Mouse (Mus musculus) c-Kit-positive CD71-positive TER-119-positive erythroid progenitor cells, embryonic 14.5 days (primary cell): ENCODE data around the gene 3110009E18Rik.

Experiments used
- DNase-seq: peaks from one replicate; pipeline ENCODE4 v3.0.0-alpha.2; 2013; ENCODE audit warnings: low spot score

3110009E18Rik gene

GRCm38 (mm10) chr1:120105556-120105959 is 15.4 kb upstream of the 3110009E18Rik start:
- DNase-seq, result no peak

- DNase-seq, result no peak
These were observed 11.1 kb upstream of the 3110009E18Rik start for GRCm38 (mm10) chr1:120109741-120110432.

DNA sequence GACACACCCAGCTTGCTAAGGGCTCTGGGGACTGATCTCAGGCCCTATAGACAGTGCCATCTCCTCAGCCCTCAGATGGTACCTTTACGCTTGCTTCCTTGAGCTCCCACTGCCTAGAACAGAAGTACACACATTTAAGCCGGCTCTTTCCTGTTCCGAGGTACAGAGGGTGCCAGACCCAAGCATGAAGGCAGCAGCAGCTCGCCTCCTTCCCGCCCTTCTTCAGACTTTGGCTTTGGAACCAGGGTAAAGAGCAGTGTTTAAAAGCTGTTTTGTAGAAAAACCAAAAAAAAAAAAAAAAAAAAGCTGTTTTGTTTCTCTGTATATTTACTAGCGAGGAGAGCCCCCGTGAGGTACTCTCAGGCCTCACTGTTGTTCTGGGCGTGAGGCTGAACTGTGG is 9.2 kb upstream of the 3110009E18Rik start:
- no peak for DNase-seq

DNA sequence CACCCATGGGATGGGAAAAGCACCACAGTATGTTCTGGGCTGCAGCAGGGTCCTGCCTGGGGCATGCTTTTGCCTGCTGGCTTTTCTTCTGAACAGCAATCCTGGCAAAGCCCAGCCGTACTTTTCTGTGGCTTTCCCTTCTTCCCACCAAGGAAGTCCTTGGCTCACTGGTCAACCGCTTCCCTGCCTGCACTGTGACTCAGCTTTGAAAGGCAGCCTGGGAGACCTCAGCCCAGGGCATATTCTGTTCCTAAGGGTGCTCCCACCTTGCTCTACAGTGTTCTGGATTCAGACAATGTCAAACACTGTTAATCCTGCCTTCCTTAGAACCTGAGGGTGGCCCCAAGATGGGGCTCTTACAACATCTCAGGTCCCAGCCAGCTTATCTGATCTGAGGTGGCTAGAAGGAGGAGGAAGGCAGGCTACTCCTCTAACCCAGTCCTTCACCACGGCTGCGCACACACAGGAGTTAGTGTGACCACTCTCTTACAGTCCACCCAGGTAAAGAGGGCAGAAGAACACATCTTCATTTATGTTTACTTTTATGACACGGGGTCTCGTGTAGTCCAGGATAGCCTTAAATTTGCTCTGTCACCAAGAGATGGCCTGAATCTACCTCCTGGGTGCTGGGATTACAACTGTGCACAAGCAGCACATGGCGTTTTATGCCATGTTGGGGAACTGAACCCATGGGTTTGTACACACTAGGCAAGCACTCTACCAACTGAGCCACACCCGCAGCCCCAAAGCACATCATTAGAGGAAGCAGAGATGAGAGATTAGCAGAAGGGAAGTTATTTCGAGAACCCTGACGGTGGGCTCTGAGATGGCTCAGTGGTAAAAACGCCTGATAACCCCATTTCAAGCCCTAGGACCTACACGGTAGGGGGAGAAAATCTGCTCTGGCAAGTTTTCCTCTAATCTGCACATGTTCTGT is 8.5 kb upstream of the 3110009E18Rik start:
- DNase-seq, result no peak

DNA sequence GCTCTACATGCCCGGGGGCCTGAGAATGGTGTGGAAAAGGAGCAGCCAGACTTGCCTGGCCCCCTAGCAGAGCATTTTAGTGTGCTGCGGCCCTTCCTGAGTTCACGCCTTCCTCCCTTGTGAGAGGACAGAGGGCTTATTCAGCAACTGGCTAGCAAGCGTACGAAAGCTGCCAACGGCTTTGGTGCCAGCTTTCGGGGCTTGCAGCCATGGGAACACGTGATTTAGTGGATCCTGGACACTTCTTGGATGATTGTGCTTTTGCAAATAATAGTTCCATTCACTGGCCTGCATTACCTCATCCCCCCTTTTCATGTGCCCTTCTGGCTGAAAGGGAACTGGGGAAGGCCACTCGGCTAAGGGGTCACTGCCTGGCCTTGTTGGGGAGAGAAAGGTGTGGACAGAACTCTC is 5.3 kb upstream of the 3110009E18Rik start:
- no peak for DNase-seq

DNA sequence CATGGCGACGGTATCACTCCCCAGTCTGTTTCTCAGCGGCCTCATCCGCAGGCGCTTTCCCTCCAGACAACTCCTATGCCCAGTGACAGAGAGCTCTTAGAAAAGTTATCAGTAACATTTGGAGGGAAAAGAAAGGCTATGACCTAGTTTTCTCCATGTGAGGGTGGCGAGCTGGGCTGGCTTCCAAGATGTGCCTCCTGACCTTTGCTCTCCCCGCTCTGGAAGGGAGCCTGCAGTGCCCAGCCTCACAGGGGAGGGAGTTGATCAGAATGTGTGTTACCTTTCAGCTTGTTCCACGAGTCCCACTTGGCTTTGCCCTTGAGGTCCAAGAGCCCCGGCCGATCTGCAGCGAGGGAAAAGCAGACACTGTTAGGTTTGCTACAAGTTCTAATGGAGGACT is 4.9 kb upstream of the 3110009E18Rik start:
- DNase-seq, result no peak

GRCm38 (mm10) chr1:120118854-120119253 is 2.1 kb upstream of the 3110009E18Rik start:
- DNase-seq, result no peak

DNA sequence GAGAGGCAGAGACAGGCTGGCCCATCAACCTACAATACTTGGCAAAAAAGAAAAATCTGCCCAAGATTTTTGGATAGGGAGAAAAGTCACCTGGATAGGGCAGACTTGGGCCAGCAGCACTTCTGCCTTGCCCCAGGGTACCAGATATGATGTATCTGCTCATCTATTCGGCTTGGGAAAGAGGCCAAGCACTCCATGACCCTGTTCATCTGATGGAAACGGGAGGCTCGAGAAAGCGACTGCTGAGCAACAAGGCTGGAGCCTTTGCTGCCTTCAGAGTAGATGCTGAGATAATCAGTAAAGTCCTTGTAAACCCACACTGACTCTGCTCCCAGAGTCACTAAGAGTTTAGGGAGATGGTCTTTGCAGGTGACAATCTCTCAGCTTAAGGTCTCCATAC is 1.6 kb upstream of the 3110009E18Rik start:
- no peak for DNase-seq

DNA sequence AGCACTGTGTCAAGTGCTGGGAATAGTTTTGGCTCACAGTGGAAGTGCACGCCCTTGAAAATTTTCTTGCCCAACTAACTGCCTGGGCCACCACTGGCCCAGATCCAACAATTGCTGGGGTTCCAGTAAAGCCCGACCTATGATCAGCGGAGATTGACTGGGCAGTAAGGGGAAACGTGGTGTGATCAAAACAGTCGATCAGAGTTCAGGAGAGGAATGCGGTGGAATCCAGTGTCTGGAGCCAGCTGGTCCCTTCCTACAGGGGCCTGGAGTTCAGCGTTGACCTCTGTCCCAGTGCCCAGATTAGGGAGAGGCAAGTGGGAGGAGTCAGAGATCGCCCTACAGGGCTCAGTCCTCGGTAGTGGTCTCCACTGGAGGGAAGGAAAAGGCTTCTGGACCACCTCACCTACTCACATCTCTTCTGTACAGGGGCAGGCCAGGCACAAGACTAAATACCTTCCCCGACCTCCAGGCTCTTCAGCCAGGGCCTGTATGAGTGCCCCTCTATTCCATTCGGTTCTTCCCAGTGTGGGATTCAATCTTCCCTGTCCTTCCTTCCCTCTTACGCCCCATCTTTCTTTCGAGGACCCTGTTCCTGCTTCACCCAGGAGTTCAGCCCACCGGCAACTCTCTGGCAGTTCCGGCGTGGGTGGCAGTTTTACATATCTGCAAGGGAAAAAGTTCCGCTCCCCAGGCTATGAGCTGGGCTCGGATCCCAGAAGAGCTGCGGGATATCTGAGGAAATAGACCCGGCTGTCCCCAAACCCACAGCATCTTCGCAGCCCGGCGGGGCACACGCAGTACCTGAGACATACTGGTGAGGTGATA is 632 bp upstream of the 3110009E18Rik start:
- no peak for DNase-seq

GRCm38 (mm10) chr1:120121930-120122530 is 1.0 kb downstream of the 3110009E18Rik start:
- DNase-seq, result no peak

DNA sequence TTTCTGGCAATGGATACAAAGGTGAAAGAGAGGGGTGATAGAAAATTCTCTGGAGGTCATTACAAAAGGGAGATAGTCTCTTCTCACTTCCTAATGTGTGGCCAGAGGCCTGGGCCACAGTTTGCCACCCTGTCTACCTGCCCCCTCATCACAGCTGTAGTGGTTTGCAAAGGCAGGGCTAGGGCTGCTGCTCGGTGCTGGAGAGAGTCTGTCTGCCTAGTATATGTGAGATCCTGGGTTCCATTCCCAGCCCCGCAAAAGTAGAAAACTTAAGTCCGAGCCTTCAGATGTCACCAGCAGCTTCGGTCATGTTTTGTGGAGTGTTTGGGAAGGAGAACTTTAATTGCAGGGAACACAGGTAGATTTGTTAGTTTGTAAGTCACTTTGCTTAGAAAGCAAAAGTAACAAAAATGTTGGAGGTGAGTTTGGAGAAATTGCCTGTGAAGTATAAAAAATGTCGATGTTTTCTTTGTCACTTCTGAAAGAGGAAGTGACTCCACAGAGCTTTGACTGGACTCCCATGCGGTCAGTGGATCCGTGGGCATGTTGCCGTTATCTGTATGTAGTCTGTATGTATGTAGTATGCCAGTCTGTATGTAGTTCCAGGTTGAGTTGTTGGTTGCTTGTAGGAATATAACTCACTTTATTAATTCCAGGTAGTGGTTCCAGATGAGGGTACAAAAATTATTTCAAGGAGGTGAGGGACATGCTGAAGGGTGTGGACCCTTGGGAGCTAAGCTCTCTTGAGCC is 1.8 kb downstream of the 3110009E18Rik start:
- DNase-seq, result no peak

DNA sequence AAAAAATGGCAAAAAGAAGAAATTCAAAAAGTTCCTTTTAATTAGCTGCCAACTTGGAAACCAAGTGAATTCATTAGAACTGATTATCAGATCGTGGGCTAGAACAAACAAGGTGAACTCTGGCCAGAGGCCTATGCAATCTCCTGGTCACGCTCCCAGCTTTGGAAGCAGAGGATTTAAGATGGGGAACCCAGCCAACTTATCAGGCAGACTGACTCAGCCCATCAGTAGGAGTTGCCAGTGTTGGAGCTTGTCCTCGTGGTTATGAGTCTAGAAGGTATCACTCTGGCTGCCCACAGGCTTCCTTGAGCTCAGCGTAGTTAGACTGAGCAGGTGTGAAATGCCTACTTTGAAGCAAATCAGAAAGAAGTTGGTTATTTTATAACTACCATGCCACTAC is 3.9 kb downstream of the 3110009E18Rik start:
- DNase-seq, result no peak

- DNase-seq, result no peak
These were observed 4.5 kb downstream of the 3110009E18Rik start for GRCm38 (mm10) chr1:120125471-120125870.

GRCm38 (mm10) chr1:120126318-120126717 is 5.3 kb downstream of the 3110009E18Rik start:
- no peak for DNase-seq

GRCm38 (mm10) chr1:120132376-120132775 is 11.4 kb downstream of the 3110009E18Rik start:
- no peak for DNase-seq

DNA sequence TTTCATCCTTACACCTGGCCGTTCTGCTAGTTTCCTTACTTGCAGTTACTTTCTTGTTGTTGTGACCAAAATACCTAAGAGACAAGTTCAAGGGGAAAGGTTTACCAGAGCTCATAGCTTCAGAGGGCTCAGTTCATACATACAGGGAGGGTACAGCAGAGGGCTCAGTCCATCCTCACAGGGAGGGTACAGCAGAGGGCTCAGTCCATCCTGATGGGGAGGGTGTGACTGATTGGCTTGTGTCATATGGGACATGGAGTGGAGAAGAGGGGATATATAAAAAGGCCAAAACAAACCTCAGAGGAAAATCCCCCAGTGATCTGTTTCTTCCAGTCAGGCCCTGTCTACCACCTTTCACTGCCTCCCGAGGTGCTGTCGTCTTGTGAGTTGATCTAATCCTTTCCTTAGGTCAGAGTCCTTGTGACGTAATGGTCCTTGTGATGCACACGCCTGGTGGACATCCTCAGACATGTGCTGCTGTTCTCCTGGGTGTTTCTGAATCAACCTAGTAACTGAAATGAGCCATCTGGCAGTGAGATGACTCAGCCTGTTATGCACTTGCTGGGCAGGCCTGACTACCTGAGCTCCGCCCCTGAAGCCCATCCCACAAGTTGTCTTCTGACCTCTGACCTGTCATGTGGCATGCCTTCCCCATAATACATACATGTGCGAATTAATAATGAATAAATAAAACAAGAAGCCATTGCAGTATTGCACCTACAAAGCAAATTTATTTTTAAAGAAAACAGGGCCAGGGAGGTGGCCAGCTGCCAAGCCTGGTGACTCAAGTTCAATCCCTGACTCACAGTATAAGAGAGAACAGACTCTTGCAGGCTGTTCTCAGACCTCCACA is 15.2 kb downstream of the 3110009E18Rik start:
- DNase-seq, result no peak

GRCm38 (mm10) chr1:120138923-120139540 is 18.0 kb downstream of the 3110009E18Rik start:
- DNase-seq, result no peak

DNA sequence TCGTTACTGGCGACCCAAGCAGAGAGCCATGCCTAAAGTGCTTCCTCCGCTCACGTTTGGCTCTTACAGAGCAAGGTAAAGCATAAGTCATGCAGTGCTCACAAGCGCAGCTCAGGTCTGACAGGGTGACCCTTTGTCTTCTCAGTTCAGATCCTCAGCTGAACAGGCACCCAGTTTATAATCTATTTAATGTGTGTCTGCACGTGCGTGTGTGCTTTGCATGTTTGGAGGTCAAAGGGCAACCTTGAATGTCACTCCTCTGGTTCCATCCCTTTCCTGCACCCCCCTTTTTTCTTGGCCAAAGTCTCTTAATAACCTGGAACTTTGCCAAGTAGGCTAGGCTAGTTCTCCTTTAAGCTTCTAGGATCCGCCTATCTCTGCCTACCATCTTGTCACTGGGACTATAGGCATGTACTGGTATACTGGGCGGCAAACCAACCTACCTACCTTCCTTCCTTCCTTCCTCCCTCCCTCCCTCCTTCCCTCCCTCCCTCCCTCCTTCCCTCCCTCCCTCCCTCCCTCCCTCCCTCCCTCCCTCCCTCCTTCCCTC is 19.2 kb downstream of the 3110009E18Rik start:
- no peak for DNase-seq

- DNase-seq, result no peak
These were observed 21.6 kb downstream of the 3110009E18Rik start for GRCm38 (mm10) chr1:120142551-120142950.
